Mouse (Mus musculus) CH12.LX (cell line): Measurements from ENCODE around the gene Iqcj.

ENCODE experiments used
- CHD1 ChIP-seq: IDR thresholded peaks from 2 replicates; pipeline ENCODE4 v1.6.1; 2012; ENCODE audit warnings: low read depth, low read length, improper control_type of control experiment, inconsistent platforms
- CTCF ChIP-seq, 2 experiments: IDR thresholded peaks in 1 of 2; conservative IDR thresholded peaks in 1 of 2; 2 replicates each; pipeline ENCODE4 v1.5.1; 2011 to 2012; ENCODE audit warnings: low read depth in 2 of 2, low read length in 2 of 2, improper control_type of control experiment in 1 of 2, inconsistent platforms in 1 of 2, mild to moderate bottlenecking in 1 of 2, moderate library complexity in 1 of 2
- ELF1 ChIP-seq: IDR thresholded peaks from 2 replicates; pipeline ENCODE4 v1.6.1; 2014; ENCODE audit warnings: low read depth, mild to moderate bottlenecking, inconsistent platforms, low read length, improper control_type of control experiment
- GABPA ChIP-seq: IDR thresholded peaks from 2 replicates; pipeline ENCODE4 v1.6.1; 2012; ENCODE audit warnings: low read depth, low read length, improper control_type of control experiment, inconsistent platforms; ENCODE audit not compliant: insufficient replicate concordance
- NRF1 ChIP-seq: IDR thresholded peaks from 2 replicates; pipeline ENCODE4 v1.6.1; 2014; ENCODE audit warnings: low read depth, mild to moderate bottlenecking, inconsistent platforms, low read length, improper control_type of control experiment, moderate library complexity
- POLR2A ChIP-seq: IDR thresholded peaks from 2 replicates; pipeline ENCODE4 v1.6.1; 2011; ENCODE audit warnings: low read depth, mild to moderate bottlenecking, improper control_type of control experiment, low read length
- RAD21 ChIP-seq: IDR thresholded peaks from 2 replicates; pipeline ENCODE4 v1.6.1; 2011; ENCODE audit warnings: low read depth, mild to moderate bottlenecking, low read length, improper control_type of control experiment, moderate library complexity
- TCF12 ChIP-seq: IDR thresholded peaks from 2 replicates; pipeline ENCODE4 v1.6.1; 2014; ENCODE audit warnings: low read depth, mild to moderate bottlenecking, inconsistent platforms, low read length, improper control_type of control experiment
- USF2 ChIP-seq: conservative IDR thresholded peaks from 2 replicates; pipeline ENCODE4 v1.6.1; 2011; ENCODE audit warnings: low read depth, low read length, improper control_type of control experiment
- ZC3H11A ChIP-seq: IDR thresholded peaks from 2 replicates; pipeline ENCODE4 v1.6.1; 2012; ENCODE audit warnings: low read depth, mild to moderate bottlenecking, inconsistent platforms, low read length, improper control_type of control experiment
- ZKSCAN1 ChIP-seq: IDR thresholded peaks from 2 replicates; pipeline ENCODE4 v1.6.1; 2012; ENCODE audit warnings: low read depth, inconsistent platforms, low read length, improper control_type of control experiment, borderline replicate concordance
- ZMIZ1 ChIP-seq: IDR thresholded peaks from 2 replicates; pipeline ENCODE4 v1.6.1; 2012; ENCODE audit warnings: low read depth, mild to moderate bottlenecking, inconsistent platforms, low read length, improper control_type of control experiment

DNA sequence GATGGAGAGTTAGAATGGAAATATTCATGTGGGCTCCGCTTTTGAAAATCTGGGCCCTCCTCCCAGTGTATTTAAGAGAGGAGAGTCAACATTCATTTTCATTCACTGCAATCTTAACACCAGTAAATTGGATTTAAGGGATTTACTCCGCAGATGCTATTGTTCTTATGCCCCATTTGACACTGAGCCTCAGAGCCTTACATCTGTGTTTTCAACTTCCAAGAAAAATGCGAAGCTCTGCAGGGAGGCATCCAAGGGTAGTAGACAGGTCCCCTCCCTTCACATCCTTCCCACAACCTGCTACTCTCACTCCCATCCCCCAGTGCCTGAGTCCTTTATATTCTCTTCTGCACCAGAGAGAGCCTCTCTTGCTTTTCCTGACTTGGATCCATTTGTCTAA, 68.1 kb downstream of the Iqcj start:
- no peak for TF ChIP-seq ZKSCAN1
- TF ChIP-seq GABPA = no peak
- no peak for TF ChIP-seq CTCF (conservative IDR thresholded peaks at IDR 0.05 in 1 of 2, IDR thresholded peaks at IDR 0.05 in 1 of 2; ENCODE audit: low read depth in 2 of 2, low read length in 2 of 2)
- TF ChIP-seq ZMIZ1 = no peak
- no peak for TF ChIP-seq POLR2A
- TF ChIP-seq ZC3H11A = no peak
- no peak for TF ChIP-seq ELF1
- TF ChIP-seq USF2 = no peak
- no peak for TF ChIP-seq RAD21
- TF ChIP-seq NRF1 = no peak
- no peak for TF ChIP-seq CHD1
- TF ChIP-seq TCF12 = no peak
